Mouse (Mus musculus) lung, postnatal 0 days (tissue): ENCODE measurements around the gene Olfr1040. TPM values are rescaled to one million over a fixed set of nuclear protein-coding genes. Genes with fewer than 3 reads are reported as not detected.
"Not testable (repeated sequence)": the region's sequence is repeated elsewhere in the genome, so short reads cannot be mapped to it uniquely, and the experiment has no call there.

Source experiments
- ATAC-seq: fragments of 200-750 bp; cut with Nextera tagmentation; 2 replicates; pipeline ENCODE4 v1.8.0; 2017; ENCODE audit warnings: moderate library complexity
- DNase-seq: peaks from one replicate; pipeline ENCODE4 v3.0.0-alpha.2; 2016; ENCODE audit warnings: low spot score
- H3K27ac ChIP-seq: fragments of 300-500 bp; sonication (generic); 2 replicates; pipeline ENCODE4 v1.5.1; 2014; ENCODE audit warnings: antibody characterized with exemption, mild to moderate bottlenecking, low read length, mixed read lengths
- H3K27me3 ChIP-seq: fragments of 300-500 bp; sonication (generic); replicated peaks from 2 replicates; pipeline ENCODE4 v1.6.1; 2014; ENCODE audit warnings: low read length, mixed read lengths; ENCODE audit not compliant: insufficient read depth
- H3K36me3 ChIP-seq: fragments of 300-500 bp; sonication (generic); 2 replicates; pipeline ENCODE4 v1.6.1; 2014; ENCODE audit warnings: low read length, mixed read lengths; ENCODE audit not compliant: insufficient read depth
- H3K4me1 ChIP-seq: fragments of 300-500 bp; sonication (generic); 2 replicates; pipeline ENCODE4 v1.6.1; 2014; ENCODE audit warnings: antibody characterized with exemption, low read depth, low read length, mixed read lengths; ENCODE audit not compliant: insufficient read depth
- H3K4me2 ChIP-seq: fragments of 300-500 bp; sonication (generic); replicated peaks from 2 replicates; pipeline ENCODE4 v1.6.1; 2014; ENCODE audit warnings: low read depth, mild to moderate bottlenecking, low read length, moderate library complexity, mixed read lengths
- H3K4me3 ChIP-seq: fragments of 300-500 bp; sonication (generic); 2 replicates; pipeline ENCODE4 v1.5.1; 2014; ENCODE audit warnings: low read depth, low read length
- H3K9ac ChIP-seq: fragments of 300-500 bp; sonication (generic); replicated peaks from 2 replicates; pipeline ENCODE4 v1.6.1; 2014; ENCODE audit warnings: low read depth, mild to moderate bottlenecking
- H3K9me3 ChIP-seq: fragments of 300-500 bp; sonication (generic); 2 replicates; pipeline ENCODE4 v1.6.1; 2016; ENCODE audit warnings: low read length, mixed read lengths
- CTCF ChIP-seq: IDR thresholded peaks from 2 replicates; pipeline ENCODE4 v1.5.1; 2016; ENCODE audit warnings: antibody characterized with exemption, mild to moderate bottlenecking
- EP300 ChIP-seq: IDR thresholded peaks from 2 replicates; pipeline ENCODE4 v1.6.1; 2016; ENCODE audit warnings: antibody characterized with exemption, mild to moderate bottlenecking, control low read depth
- WGBS: fragments of 180-500 bp; shearing (Covaris S2); extraction: QIAGEN DNeasy Blood & Tissue Kit; methylation state at CpG from one replicate; pipeline ENCODE4 v1.1.7; 2014; 5-methylcytosine and 5-hydroxymethylcytosine counted together
- polyA plus RNA-seq: library from polyadenylated mRNA; unstranded; fragments of >200 nt; fragmentation: Nextera tagmentation; extraction: Ambion mirVana; gene quantifications from 2 replicates; pipeline ENCODE4 v1.2.1, GENCODE M21; 2015

Olfr1040 gene
- not detected in 2 replicates for polyA plus RNA-seq

DNA sequence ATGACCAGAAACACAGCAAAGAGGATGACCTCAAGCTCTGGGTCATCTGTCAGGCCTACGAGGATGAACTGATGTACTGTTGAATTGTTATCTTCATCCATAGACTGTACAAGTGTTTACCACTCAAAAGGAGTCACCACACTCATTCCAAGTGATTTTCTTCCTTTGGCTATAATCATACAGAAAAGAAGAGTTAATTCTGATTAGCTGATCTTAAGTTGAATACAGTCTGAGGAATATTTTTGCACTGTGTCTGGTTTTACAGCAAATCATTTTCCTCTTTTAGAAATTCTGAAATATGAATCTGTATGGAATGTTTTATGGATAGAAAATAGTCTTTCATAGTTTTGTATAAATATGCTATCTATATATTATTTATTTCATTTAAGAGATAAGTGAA lies at the start of gene Olfr1040:
Gene Olfr1040 (minus strand): TSS at position 101 of the 400 bp plus-strand sequence.
- H3K4me3 ChIP-seq: no peak within 1 kb of the TSS
- H3K9ac ChIP-seq: no peak within 1 kb of the TSS
- H3K4me2 ChIP-seq: no peak within 1 kb of the TSS
- no peaks in the 10 kb centered on the region for H3K27me3 ChIP-seq
- H3K36me3 ChIP-seq: no peaks in the 10 kb centered on the region
- WGBS: 55% methylated on average over 1 of the region's 1 CpGs
- ATAC-seq: no peak
- no peak for DNase-seq
- no peaks in the 10 kb centered on the region for H3K9me3 ChIP-seq
- H3K4me1 ChIP-seq: no peaks in the 10 kb centered on the region
- TF ChIP-seq EP300 (no peak), CTCF (no peak)
- H3K27ac ChIP-seq: no peak within 1 kb of the TSS

DNA sequence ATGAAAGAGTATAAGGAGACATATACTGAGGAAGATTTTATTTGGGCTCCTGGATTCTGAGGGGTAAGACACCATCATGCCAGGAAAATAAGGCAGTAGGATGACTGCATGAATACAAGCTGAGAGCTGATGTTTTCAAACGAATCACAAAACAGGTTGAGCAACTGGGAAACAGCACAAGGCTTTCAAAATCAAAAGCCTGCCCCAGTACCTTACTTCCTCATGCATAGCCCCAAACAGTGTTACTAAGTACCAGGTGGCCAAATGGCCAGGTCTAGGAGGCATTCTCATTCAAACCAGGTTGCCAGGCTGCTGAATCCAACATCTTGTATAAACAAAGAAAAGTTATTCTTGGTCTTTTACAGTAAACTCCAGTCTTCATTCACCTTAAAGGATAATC lies 49.3 kb upstream of the Olfr1040 start:
- ATAC-seq (no peak), DNase-seq (no peak)
- TF ChIP-seq EP300 (no peak), CTCF (no peak)
- Histone ChIP-seq H3K27me3 (no peaks in the 10 kb centered on the region), H3K9me3 (no peaks in the 10 kb centered on the region), H3K27ac (no peak overlapping the region), H3K4me1 (no peaks in the 10 kb centered on the region), H3K9ac (no peak overlapping the region), H3K36me3 (no peaks in the 10 kb centered on the region), H3K4me3 (no peak overlapping the region), H3K4me2 (no peak overlapping the region)
- WGBS: 33% methylated on average over 1 of the region's 1 CpGs

DNA sequence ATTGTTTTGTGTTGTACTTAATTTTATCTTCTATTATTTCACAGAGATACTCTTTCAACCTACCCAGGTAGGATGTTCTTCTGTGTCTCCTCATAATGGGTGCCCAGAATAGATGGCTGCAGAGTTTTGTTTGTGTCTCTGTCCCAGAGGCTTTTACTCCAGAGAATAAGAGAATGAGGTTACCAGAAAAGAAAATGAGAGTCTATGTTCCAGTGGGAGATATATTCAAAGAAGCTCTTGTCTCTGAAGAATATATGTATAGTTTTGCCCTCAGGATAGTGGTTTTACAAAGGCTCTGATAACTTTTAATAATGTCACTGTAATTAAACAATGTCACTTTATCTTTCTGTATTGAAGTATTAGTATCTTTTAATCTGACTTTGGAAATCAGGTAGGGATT lies 39.1 kb upstream of the Olfr1040 start, which contains the start of gene Olfr52:
Gene Olfr52 (minus strand): TSS at position 101 of the 400 bp plus-strand sequence.
- no peaks in the 10 kb centered on the region for H3K9me3 ChIP-seq
- H3K36me3 ChIP-seq: no peaks in the 10 kb centered on the region
- TF ChIP-seq EP300: no peak
- no peak for TF ChIP-seq CTCF
- H3K9ac ChIP-seq: no peak within 1 kb of the TSS
- no peak for DNase-seq
- no peak within 1 kb of the TSS for H3K27ac ChIP-seq
- no peak within 1 kb of the TSS for H3K4me3 ChIP-seq
- H3K27me3 ChIP-seq: no peaks in the 10 kb centered on the region
- ATAC-seq: no peak
- no peaks in the 10 kb centered on the region for H3K4me1 ChIP-seq
- no peak within 1 kb of the TSS for H3K4me2 ChIP-seq

DNA sequence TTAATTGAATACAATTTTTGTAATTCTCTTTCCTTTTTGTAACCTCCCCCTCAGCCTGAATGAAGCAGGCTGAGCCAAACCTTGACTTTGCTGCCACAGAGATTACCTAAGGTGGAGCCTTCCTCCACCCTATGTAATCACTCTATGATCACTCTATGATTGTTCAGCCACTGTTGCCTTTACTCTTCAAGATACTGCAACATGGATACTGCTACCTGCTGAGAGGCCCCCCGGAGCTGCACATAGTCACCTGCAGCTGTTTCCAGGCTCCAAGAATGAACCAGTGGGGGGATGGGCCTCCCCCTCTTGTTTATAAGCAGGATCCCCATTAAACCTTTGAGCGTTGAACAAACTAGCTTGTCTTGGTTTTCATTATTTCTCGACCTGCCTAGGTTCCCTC lies 33.4 kb upstream of the Olfr1040 start:
- Histone ChIP-seq H3K4me3 (no peak overlapping the region), H3K9ac (no peak overlapping the region), H3K4me1 (no peaks in the 10 kb centered on the region), H3K27ac (no peak overlapping the region), H3K4me2 (no peak overlapping the region), H3K9me3 (no peaks in the 10 kb centered on the region), H3K27me3 (no peaks in the 10 kb centered on the region), H3K36me3 (no peaks in the 10 kb centered on the region)
- 72% methylated on average over 3 of the region's 3 CpGs for WGBS
- no peak for ATAC-seq
- no peak for DNase-seq
- TF ChIP-seq CTCF (no peak), EP300 (no peak)

DNA sequence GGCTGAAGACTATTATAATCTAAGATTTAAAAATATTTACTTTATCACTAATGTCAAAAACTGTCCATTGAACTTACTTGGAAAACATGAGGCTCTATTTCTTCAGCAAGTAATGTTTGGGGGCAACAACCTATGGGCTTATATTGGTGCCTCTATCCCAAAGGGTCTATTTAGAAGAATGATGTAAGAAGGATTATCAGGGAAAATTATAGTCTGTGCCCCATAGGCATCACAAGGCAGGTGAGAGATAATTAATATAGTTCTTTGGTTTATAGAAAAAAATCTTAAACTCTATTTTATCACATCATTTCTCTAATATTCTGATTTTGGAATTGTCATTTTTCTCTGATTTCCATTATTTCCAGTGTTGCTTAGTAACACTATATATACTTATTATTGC lies 31.2 kb upstream of the Olfr1040 start, which contains the start of gene Olfr1044:
Gene Olfr1044 (minus strand): TSS at position 101 of the 400 bp plus-strand sequence.
- DNase-seq (no peak), ATAC-seq (no peak)
- TF ChIP-seq CTCF (no peak), EP300 (no peak)
- no peaks in the 10 kb centered on the region for H3K9me3 ChIP-seq
- H3K27ac ChIP-seq: no peak within 1 kb of the TSS
- H3K4me3 ChIP-seq: no peak within 1 kb of the TSS
- H3K4me2 ChIP-seq: no peak within 1 kb of the TSS
- H3K36me3 ChIP-seq: no peaks in the 10 kb centered on the region
- H3K9ac ChIP-seq: no peak within 1 kb of the TSS
- no peaks in the 10 kb centered on the region for H3K4me1 ChIP-seq
- H3K27me3 ChIP-seq: no peaks in the 10 kb centered on the region

DNA sequence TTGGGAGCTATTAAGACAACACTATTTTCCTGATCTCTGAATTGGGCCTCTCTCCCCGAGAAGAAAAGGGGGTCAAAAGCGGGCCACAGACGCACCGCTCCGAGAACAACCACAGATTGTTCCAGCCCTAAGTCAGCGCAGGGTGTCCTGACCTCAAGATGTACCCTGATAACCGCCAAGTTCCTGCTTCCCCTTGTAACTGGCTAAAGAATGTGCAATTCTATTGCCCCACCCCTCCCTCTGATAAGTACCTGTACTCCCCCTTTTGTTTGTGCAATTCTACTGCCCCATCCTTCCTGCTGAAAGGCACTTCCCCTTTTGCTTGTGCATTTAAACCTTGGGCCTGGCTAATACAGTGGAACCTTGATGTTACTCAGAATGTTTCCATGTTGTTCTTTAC lies 28.9 kb upstream of the Olfr1040 start:
- DNase-seq, H3K36me3 ChIP-seq, H3K4me3 ChIP-seq, H3K27me3 ChIP-seq, H3K9ac ChIP-seq, H3K27ac ChIP-seq, H3K4me2 ChIP-seq, ATAC-seq, H3K4me1 ChIP-seq, H3K9me3 ChIP-seq: not testable (repeated sequence)
- 61% methylated on average over 7 of the region's 7 CpGs for WGBS

DNA sequence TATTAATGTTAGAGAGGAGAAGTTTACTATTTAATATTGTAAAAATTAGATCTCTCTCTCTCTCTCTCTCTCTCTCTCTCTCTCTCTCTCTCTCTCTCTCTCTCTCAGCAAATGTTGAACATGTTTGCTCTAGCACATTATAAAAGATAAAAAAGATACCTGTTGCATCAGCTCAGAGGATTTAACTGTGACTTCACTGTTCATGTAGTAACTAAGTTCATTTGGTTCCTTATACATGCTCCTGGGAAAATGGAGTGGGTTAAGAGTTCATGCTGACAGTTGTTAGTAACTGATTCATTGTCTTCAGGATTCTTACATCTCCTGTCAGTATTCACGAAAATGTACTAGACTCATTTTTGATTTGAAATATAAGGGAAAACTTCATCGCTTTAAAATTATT lies 20.9 kb upstream of the Olfr1040 start, which contains the start of gene Olfr1043:
Gene Olfr1043 (minus strand): TSS at position 101 of the 400 bp plus-strand sequence.
- DNase-seq: no peak
- TF ChIP-seq CTCF (no peak), EP300 (no peak)
- Histone ChIP-seq H3K9ac (no peak within 1 kb of the TSS), H3K27me3 (no peaks in the 10 kb centered on the region), H3K4me1 (no peaks in the 10 kb centered on the region), H3K4me2 (no peak within 1 kb of the TSS), H3K4me3 (no peak within 1 kb of the TSS), H3K27ac (no peak within 1 kb of the TSS), H3K9me3 (no peaks in the 10 kb centered on the region), H3K36me3 (no peaks in the 10 kb centered on the region)
- WGBS: 78% methylated on average over 2 of the region's 2 CpGs
- ATAC-seq: no peak
